Mouse (Mus musculus) natural killer cell, adult 2 months (primary cell): ENCODE measurements at regions not wholly inside any gene's neighbourhood (a gene's known extent, or its start where the extent isn't known, plus 50 kb on each side); places are given as distances from the start of the nearest gene placed in this dataset.

Experiments used
- DNase-seq, 2 experiments: peaks; one replicate each; pipeline ENCODE4 v3.0.0; 2022; ENCODE audit warnings: low spot score in 2 of 2

GRCm38 (mm10) chr10:117997796-117998195 lies 143.8 kb upstream of the Mdm1 start:
- no peak for DNase-seq

GRCm38 (mm10) chr10:118000591-118000990 lies 141.0 kb upstream of the Mdm1 start:
- DNase-seq = no peak

- no peak for DNase-seq
Observed at GRCm38 (mm10) chr10:118001501-118001900, 140.1 kb upstream of the Mdm1 start.

GRCm38 (mm10) chr10:118001971-118002370 lies 139.6 kb upstream of the Mdm1 start:
- peak in 1 of 2 experiments; percentile 22 for DNase-seq

- no peak for DNase-seq
Observed at GRCm38 (mm10) chr10:118002559-118002958, 139.1 kb upstream of the Mdm1 start.

- DNase-seq = no peak
Observed at GRCm38 (mm10) chr10:118003179-118003578, 138.4 kb upstream of the Mdm1 start.

GRCm38 (mm10) chr10:118003739-118004361 lies 137.8 kb upstream of the Mdm1 start:
- DNase-seq = no peak

GRCm38 (mm10) chr10:118004362-118004958 lies 137.2 kb upstream of the Mdm1 start:
- DNase-seq = no peak

- DNase-seq = no peak
Observed at GRCm38 (mm10) chr10:118006827-118007550, 134.6 kb upstream of the Mdm1 start.

GRCm38 (mm10) chr10:118007846-118008245 lies 133.8 kb upstream of the Mdm1 start:
- no peak for DNase-seq

GRCm38 (mm10) chr10:118011687-118012567 lies 129.7 kb upstream of the Mdm1 start:
- DNase-seq = peak in 1 of 2 experiments; percentile 35

- no peak for DNase-seq
Observed at GRCm38 (mm10) chr10:118028831-118029230, 112.8 kb upstream of the Mdm1 start.

- no peak for DNase-seq
Observed at GRCm38 (mm10) chr10:118034401-118034800, 107.2 kb upstream of the Mdm1 start.

- no peak for DNase-seq
Observed at GRCm38 (mm10) chr10:118035035-118035434, 106.6 kb upstream of the Mdm1 start.

- no peak for DNase-seq
Observed at GRCm38 (mm10) chr10:118038465-118038864, 103.1 kb upstream of the Mdm1 start.

- no peak for DNase-seq
Observed at GRCm38 (mm10) chr10:118039056-118039455, 102.6 kb upstream of the Mdm1 start.

GRCm38 (mm10) chr10:118041068-118041467 lies 100.5 kb upstream of the Mdm1 start:
- no peak for DNase-seq

- no peak for DNase-seq
Observed at GRCm38 (mm10) chr10:118043761-118044160, 97.8 kb upstream of the Mdm1 start.

GRCm38 (mm10) chr10:118044840-118045239 lies 96.8 kb upstream of the Mdm1 start:
- no peak for DNase-seq

GRCm38 (mm10) chr10:118045427-118045826 lies 96.2 kb upstream of the Mdm1 start:
- no peak for DNase-seq

- DNase-seq = no peak
Observed at GRCm38 (mm10) chr10:118046328-118046727, 95.3 kb upstream of the Mdm1 start.

- DNase-seq = no peak
Observed at GRCm38 (mm10) chr10:118046831-118047230, 94.8 kb upstream of the Mdm1 start.
